Mouse (Mus musculus): ENCODE results near the gene Cpeb2. TPM values are rescaled to one million over a fixed set of nuclear protein-coding genes. Genes with fewer than 3 reads are reported as not detected.

Gene Cpeb2
- polyA plus RNA-seq, 1 experiment, result 14.8 TPM

DNA sequence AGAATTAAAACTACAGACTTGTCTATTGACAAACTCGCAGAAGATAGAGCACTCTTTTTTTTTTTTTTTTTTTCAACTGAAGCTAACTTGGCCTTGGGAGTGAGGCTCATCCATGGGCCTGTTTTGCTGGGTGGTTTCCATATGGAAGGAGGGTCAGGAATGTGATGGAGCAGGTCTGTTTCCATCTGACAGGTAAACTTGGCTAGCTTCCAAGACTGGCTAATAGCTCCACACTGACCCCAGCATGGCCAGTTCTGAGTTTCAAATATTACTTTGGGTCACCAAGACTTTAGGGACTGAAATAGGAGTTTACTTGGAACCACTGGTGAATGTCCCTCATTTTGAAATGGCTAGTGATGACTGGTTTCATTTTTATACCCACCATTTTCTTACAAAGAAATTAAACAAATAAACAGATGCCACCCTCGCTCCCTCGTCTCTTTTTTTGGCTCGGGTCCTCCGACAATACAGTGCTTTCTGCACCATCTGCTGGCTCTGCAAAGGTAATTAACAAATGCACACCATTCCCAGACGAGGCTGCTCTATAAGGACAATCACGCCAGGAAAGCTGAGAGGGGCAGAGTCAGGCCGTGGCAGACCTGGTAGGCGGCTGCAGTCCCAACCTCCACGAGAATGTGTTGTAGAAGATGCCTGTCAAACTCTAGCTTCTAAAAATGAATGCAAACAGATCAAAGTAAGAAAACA, 106.0 kb downstream of the Cpeb2 start:
- TF ChIP-seq POLR2A (IDR thresholded peaks at IDR 0.05; ENCODE audit: low read depth, low read length) (no peak), CTCF (IDR thresholded peaks at IDR 0.05; ENCODE audit: borderline replicate concordance, insufficient read depth, low read length) (no peak)
- no peak overlapping the region for H3K27ac ChIP-seq (ENCODE audit: insufficient read depth, low read length)
- no peak overlapping the region for H3K4me3 ChIP-seq (ENCODE audit: insufficient read depth, low read length)
- H3K4me1 ChIP-seq (ENCODE audit: control insufficient read depth, insufficient read depth, low read length), result no peaks in the 10 kb centered on the region
